Mouse (Mus musculus): ENCODE results near the gene H13. TPM values are rescaled to one million over a fixed set of nuclear protein-coding genes. Genes with fewer than 3 reads are reported as not detected.

H13 gene
- polyA plus RNA-seq (2014; fragmentation: Nextera tagmentation; extraction: Ambion mirVana) = 70.6 and 74.6 TPM in 2 replicates

DNA sequence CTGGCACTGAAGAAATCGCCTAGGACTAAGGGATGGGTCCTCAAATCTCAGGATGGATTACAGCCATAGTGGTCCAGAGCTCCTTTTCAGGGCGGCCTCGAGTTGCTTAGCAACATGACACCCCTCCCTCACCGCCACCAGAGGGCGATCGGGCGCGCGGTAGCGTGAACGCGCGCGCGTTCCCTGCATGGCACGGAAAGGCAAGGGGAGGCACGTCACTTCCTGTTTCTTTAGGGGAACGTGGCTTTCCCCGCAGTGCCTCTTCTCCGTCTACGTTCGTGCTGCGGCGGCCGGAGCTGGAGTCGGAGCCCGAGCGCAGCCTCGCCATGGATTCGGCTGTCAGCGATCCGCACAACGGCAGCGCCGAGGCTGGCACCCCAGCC is at the start of gene H13:
Gene H13 (plus strand): TSS at position 206 of the 383 bp plus-strand sequence.
- Histone ChIP-seq H3K9ac (ENCODE audit: low read length) (peak within 1 kb of the TSS; percentile 97), H3K4me3 (ENCODE audit: control insufficient read depth in 1 of 2, insufficient read depth in 1 of 2, low read depth in 1 of 2, low read length in 2 of 2) (peak within 1 kb of the TSS; percentile 84 to 99), H3K36me3 (ENCODE audit: control insufficient read depth, insufficient read depth, low read length) (peaks cover 20% of the 10 kb centered on the region), H3K27me3 (ENCODE audit: control insufficient read depth, insufficient read depth, low read length) (no peaks in the 10 kb centered on the region), H3K4me2 (ENCODE audit: low read length) (peak within 1 kb of the TSS; percentile 89), H3K9me3 (ENCODE audit: control insufficient read depth, low read length) (no peaks in the 10 kb centered on the region), H3K27ac (replicated peaks in 1 of 2; ENCODE audit: control insufficient read depth in 1 of 2, insufficient read depth in 1 of 2, low read depth in 2 of 2, low read length in 2 of 2) (peak within 1 kb of the TSS; percentile 88 to 92), H3K4me1 (ENCODE audit: control insufficient read depth in 2 of 2, insufficient read depth in 2 of 2, low read length in 2 of 2) (peaks cover 15 to 30% of the 10 kb centered on the region in 2 experiments)
- ATAC-seq (ENCODE audit: insufficient number of reproducible peaks, insufficient read depth, low FRiP score, low read depth) = peak; percentile 77
- WGBS = 0% methylated on average over 35 of the region's 35 CpGs

DNA sequence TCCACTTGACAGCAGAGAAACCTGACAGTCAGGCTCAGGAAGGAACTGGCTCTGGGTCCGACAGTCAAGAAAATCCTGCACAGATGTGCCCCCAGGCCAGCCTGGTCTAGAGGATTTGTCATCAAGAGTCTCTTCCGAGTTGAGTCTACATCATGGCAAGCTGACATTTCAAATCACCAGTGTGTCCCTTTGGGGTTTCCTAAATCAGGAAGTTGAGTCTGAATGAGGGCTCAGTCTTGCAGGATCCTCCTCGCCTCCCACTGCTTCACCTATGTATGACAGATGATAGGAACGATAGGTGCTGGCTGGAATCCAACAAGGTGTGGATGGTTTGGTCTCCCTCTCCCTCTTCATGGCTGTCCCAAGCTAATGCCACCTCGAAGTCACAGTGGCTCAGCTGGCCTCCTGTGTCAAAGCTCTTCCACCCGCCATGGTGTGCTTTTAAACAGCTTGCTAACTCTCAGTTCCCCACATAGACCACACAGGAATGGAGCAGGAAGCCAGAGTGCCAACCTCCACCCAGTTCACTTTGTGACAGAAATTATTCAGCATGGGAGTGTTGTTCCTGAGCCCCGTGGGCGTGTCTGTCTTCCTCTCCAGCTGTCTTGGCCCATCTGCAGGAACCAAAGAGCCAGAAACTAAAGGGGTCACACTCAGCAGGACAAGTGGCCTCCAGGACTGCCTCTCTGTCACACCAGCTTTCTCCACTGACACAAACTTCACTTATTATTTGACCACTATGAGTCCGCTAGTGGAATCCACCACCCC is 48.7 kb upstream of the H13 start:
- no peak overlapping the region for H3K9ac ChIP-seq (ENCODE audit: low read length)
- no peaks in the 10 kb centered on the region for H3K36me3 ChIP-seq (ENCODE audit: control insufficient read depth, insufficient read depth, low read length)
- H3K4me1 ChIP-seq (ENCODE audit: control insufficient read depth in 2 of 2, insufficient read depth in 2 of 2, low read length in 2 of 2) = 0 out of 4 replicates have a peak, but pooled peaks cover 0 to 2% of the 10 kb centered on the region in 2 experiments
- H3K27ac ChIP-seq (replicated peaks in 1 of 2; ENCODE audit: control insufficient read depth in 1 of 2, insufficient read depth in 1 of 2, low read depth in 2 of 2, low read length in 2 of 2) = no peak overlapping the region
- H3K4me2 ChIP-seq (ENCODE audit: low read length) = no peak overlapping the region
- peaks cover 4% of the 10 kb centered on the region; the same call in 1 of the 2 replicates for H3K27me3 ChIP-seq (ENCODE audit: control insufficient read depth, insufficient read depth, low read length)
- H3K9me3 ChIP-seq (ENCODE audit: control insufficient read depth, low read length) = no peaks in the 10 kb centered on the region
- no peak overlapping the region for H3K4me3 ChIP-seq (ENCODE audit: control insufficient read depth in 1 of 2, insufficient read depth in 1 of 2, low read depth in 1 of 2, low read length in 2 of 2)
- ATAC-seq (ENCODE audit: insufficient number of reproducible peaks, insufficient read depth, low FRiP score, low read depth) = no peak
- 65% methylated on average over 9 of the region's 9 CpGs for WGBS

DNA sequence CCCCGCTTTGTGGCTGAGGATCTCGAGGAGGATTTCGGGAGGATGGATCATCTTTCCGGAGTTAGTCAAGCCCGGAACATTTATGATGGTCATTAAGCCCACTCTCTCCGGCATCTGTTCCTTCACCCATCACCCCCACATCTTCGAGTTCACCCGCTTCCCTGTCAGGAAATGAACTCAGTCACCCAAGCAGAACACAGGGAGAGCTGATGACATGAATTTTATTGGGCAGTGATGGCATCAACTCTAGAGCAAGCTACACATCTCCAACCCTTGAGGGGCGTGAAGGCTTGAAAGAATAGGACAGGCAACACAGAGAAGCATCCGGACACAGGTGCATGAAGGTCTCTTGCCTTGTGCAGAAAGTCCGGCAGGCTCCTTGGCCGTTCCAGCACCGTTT is 47.1 kb upstream of the H13 start:
- Histone ChIP-seq H3K9me3 (ENCODE audit: control insufficient read depth, low read length) (no peaks in the 10 kb centered on the region), H3K9ac (ENCODE audit: low read length) (no peak overlapping the region), H3K4me1 (ENCODE audit: control insufficient read depth in 2 of 2, insufficient read depth in 2 of 2, low read length in 2 of 2) (peaks cover 2 to 7% of the 10 kb centered on the region in 2 experiments; a peak in 2 of 4 replicates), H3K4me2 (ENCODE audit: low read length) (no peak overlapping the region), H3K27ac (replicated peaks in 1 of 2; ENCODE audit: control insufficient read depth in 1 of 2, insufficient read depth in 1 of 2, low read depth in 2 of 2, low read length in 2 of 2) (no peak overlapping the region), H3K4me3 (ENCODE audit: control insufficient read depth in 1 of 2, insufficient read depth in 1 of 2, low read depth in 1 of 2, low read length in 2 of 2) (no peak overlapping the region), H3K36me3 (ENCODE audit: control insufficient read depth, insufficient read depth, low read length) (no peaks in the 10 kb centered on the region), H3K27me3 (ENCODE audit: control insufficient read depth, insufficient read depth, low read length) (peaks cover 19% of the 10 kb centered on the region)
- WGBS = 87% methylated on average over 13 of the region's 13 CpGs
- no peak for ATAC-seq (ENCODE audit: insufficient number of reproducible peaks, insufficient read depth, low FRiP score, low read depth)

DNA sequence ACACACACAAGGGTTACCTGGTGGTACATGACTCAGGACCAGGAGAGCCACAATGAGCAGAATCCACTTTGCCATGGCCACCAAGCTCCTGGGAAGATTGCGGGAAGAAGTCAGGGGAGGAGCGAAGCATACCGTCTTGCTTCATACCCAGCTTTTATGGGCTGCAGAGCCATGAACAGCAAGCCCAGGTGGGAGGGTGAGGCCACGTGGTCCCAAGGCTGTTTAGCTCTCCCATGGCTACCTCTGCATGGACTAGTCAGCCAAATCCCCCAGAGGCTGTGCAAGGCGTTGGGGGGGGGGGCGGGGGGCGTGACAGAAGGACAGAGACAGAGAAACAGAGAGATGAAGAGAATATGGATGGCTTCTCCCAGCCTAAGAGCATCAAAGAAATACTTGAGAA is 46.3 kb upstream of the H13 start, which contains the start of gene Defb25:
Gene Defb25 (minus strand): TSS at position 101 of the 400 bp plus-strand sequence.
- no peak for ATAC-seq (ENCODE audit: insufficient number of reproducible peaks, insufficient read depth, low FRiP score, low read depth)
- Histone ChIP-seq H3K9me3 (ENCODE audit: control insufficient read depth, low read length) (no peaks in the 10 kb centered on the region), H3K4me3 (ENCODE audit: control insufficient read depth in 1 of 2, insufficient read depth in 1 of 2, low read depth in 1 of 2, low read length in 2 of 2) (no peak within 1 kb of the TSS), H3K27me3 (ENCODE audit: control insufficient read depth, insufficient read depth, low read length) (peaks cover 26% of the 10 kb centered on the region), H3K27ac (replicated peaks in 1 of 2; ENCODE audit: control insufficient read depth in 1 of 2, insufficient read depth in 1 of 2, low read depth in 2 of 2, low read length in 2 of 2) (no peak within 1 kb of the TSS), H3K9ac (ENCODE audit: low read length) (no peak within 1 kb of the TSS), H3K4me2 (ENCODE audit: low read length) (no peak within 1 kb of the TSS), H3K4me1 (ENCODE audit: control insufficient read depth in 2 of 2, insufficient read depth in 2 of 2, low read length in 2 of 2) (peaks cover 2 to 7% of the 10 kb centered on the region in 2 experiments; a peak in 2 of 4 replicates), H3K36me3 (ENCODE audit: control insufficient read depth, insufficient read depth, low read length) (no peaks in the 10 kb centered on the region)
- WGBS = 72% methylated on average over 7 of the region's 7 CpGs

DNA sequence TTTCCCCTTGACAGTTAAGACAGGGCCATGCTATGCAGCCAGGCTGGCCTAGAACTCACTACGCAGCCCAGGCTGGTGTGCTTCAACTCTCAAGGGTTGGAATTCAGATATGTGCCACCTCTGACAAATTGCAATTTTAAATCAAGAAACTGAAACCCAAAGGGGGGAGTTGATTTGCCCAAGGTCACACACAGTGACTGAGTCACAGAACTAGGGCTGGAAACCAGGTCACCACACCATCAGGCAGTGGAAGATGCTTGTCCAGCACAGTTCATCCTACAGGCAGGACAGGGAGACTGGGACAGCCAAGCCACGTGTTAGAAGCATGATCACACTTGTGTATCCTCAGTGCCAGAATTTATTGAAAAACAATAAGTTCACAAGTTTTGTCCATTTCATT is 44.7 kb upstream of the H13 start:
- no peak for ATAC-seq (ENCODE audit: insufficient number of reproducible peaks, insufficient read depth, low FRiP score, low read depth)

DNA sequence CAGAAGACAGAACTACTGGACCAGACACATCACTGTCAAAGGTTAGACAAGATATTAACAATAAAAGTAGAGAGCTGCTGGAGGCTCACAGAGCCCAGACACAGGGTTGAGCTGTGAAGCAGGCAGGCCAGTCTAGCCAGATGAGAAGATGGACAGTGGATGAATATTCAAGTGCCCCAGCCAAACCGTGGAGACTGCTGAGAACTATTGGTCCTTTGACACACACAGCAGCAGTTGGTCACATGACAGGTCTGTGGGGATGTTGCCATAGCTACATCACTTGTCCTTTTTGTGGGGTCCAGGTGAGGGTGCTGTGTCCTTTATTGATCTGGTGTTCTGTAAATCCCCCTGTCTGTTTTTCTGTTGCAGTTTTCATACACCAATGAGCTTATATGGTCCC is 44.0 kb upstream of the H13 start:
- H3K4me3 ChIP-seq (ENCODE audit: control insufficient read depth in 1 of 2, insufficient read depth in 1 of 2, low read depth in 1 of 2, low read length in 2 of 2) = no peak overlapping the region
- no peak overlapping the region for H3K9ac ChIP-seq (ENCODE audit: low read length)
- WGBS = 12% methylated on average over 1 of the region's 1 CpGs
- H3K4me1 ChIP-seq (ENCODE audit: control insufficient read depth in 2 of 2, insufficient read depth in 2 of 2, low read length in 2 of 2) = peaks cover 2 to 7% of the 10 kb centered on the region in 2 experiments; a peak in 2 of 4 replicates
- H3K9me3 ChIP-seq (ENCODE audit: control insufficient read depth, low read length) = no peaks in the 10 kb centered on the region
- H3K36me3 ChIP-seq (ENCODE audit: control insufficient read depth, insufficient read depth, low read length) = no peaks in the 10 kb centered on the region
- peaks cover 30% of the 10 kb centered on the region for H3K27me3 ChIP-seq (ENCODE audit: control insufficient read depth, insufficient read depth, low read length)
- H3K27ac ChIP-seq (replicated peaks in 1 of 2; ENCODE audit: control insufficient read depth in 1 of 2, insufficient read depth in 1 of 2, low read depth in 2 of 2, low read length in 2 of 2) = no peak overlapping the region
- no peak overlapping the region for H3K4me2 ChIP-seq (ENCODE audit: low read length)
- no peak for ATAC-seq (ENCODE audit: insufficient number of reproducible peaks, insufficient read depth, low FRiP score, low read depth)

More for the DNA sequence above, 44.7 kb upstream of the H13 start:
- H3K9me3 ChIP-seq (ENCODE audit: control insufficient read depth, low read length) = no peaks in the 10 kb centered on the region
- no peak overlapping the region for H3K27ac ChIP-seq (replicated peaks in 1 of 2; ENCODE audit: control insufficient read depth in 1 of 2, insufficient read depth in 1 of 2, low read depth in 2 of 2, low read length in 2 of 2)
- H3K36me3 ChIP-seq (ENCODE audit: control insufficient read depth, insufficient read depth, low read length) = no peaks in the 10 kb centered on the region
- no peak overlapping the region for H3K9ac ChIP-seq (ENCODE audit: low read length)
- H3K4me1 ChIP-seq (ENCODE audit: control insufficient read depth in 2 of 2, insufficient read depth in 2 of 2, low read length in 2 of 2) = peaks cover 2 to 7% of the 10 kb centered on the region in 2 experiments; a peak in 2 of 4 replicates
- H3K4me2 ChIP-seq (ENCODE audit: low read length) = no peak overlapping the region
- H3K4me3 ChIP-seq (ENCODE audit: control insufficient read depth in 1 of 2, insufficient read depth in 1 of 2, low read depth in 1 of 2, low read length in 2 of 2) = no peak overlapping the region
- H3K27me3 ChIP-seq (ENCODE audit: control insufficient read depth, insufficient read depth, low read length) = peaks cover 30% of the 10 kb centered on the region
- 90% methylated on average over 2 of the region's 2 CpGs for WGBS

DNA sequence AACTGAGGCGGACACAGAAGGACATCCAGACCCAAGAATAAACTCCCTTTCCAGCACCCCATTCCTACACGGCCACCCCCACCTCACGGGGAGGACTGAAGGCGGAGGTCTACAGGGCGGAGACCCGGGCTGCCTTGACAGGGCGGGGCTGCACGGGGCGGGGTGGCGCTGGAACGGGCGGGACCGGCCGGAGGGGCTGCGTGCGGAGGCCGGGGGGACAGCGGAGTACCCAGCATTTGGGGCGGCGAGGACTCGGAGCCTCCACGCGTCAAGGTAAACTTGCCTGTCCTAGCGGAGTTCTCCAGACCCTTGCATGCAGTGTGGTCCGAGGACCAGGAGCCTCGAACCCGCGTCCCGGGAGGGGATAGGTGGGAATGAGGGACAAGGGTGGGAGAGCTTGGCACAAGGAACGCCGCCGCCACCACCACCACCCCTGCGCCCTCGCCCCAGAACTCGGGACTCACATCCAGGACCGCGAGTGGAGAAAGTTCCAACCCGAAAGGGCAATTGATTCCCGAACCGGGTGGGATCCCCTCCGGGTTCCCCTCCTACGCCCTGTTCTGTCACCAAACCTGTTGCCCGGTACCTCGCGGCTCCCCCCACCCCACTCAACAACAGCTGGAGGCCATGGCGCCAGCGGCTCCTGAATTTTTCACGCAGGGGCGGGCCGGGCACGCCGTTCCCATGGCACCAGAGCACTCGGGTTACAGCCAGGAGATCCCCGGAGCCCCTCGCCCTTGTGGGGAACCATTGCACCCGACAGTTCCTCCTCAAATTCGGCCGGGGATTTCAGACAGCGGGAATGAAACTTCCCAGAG is 42.3 kb upstream of the H13 start, which contains the start of gene Rem1:
Gene Rem1 (plus strand): TSS at position 178 of the 818 bp plus-strand sequence.
- Histone ChIP-seq H3K4me1 (ENCODE audit: control insufficient read depth in 2 of 2, insufficient read depth in 2 of 2, low read length in 2 of 2) (peaks cover 0 to 7% of the 10 kb centered on the region in 2 experiments; a peak in 2 of 4 replicates), H3K4me2 (ENCODE audit: low read length) (peak within 1 kb of the TSS; percentile 79), H3K9ac (ENCODE audit: low read length) (peak within 1 kb of the TSS; percentile 77), H3K36me3 (ENCODE audit: control insufficient read depth, insufficient read depth, low read length) (0 out of 2 replicates have a peak, but pooled peaks cover 4% of the 10 kb centered on the region), H3K27me3 (ENCODE audit: control insufficient read depth, insufficient read depth, low read length) (peaks cover 30% of the 10 kb centered on the region), H3K27ac (replicated peaks in 1 of 2; ENCODE audit: control insufficient read depth in 1 of 2, insufficient read depth in 1 of 2, low read depth in 2 of 2, low read length in 2 of 2) (peak within 1 kb of the TSS; percentile 21 to 34; a peak in 2 of 4 replicates), H3K4me3 (ENCODE audit: control insufficient read depth in 1 of 2, insufficient read depth in 1 of 2, low read depth in 1 of 2, low read length in 2 of 2) (peak within 1 kb of the TSS; percentile 48 to 53), H3K9me3 (ENCODE audit: control insufficient read depth, low read length) (no peaks in the 10 kb centered on the region)
- no peak; the same call in 1 of the 2 replicates for ATAC-seq (ENCODE audit: insufficient number of reproducible peaks, insufficient read depth, low FRiP score, low read depth)
- under 1% methylated on average over 59 of the region's 59 CpGs for WGBS

All from heart, embryonic 14.5 days (tissue).